In the genomic region with DNA sequence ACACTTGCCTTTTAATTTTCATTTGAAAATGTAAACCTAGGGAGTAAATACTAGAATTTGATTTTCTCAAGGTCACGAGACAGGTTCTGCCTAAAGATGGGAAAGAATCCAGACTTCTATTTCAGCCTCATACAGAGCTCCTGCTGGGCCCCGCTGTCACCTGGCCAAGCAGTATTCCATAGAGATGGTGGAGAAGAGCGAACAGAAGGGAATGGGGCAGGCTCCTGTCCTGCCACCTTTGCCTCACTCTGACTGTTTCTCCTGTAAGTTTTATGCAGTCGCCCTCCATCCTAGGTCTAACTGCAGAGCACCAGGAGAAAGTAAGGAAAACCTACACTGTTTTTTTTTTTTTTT, we compare ENCODE assay signal across 8 mouse cellular contexts. TPM values are rescaled to one million over a fixed set of nuclear protein-coding genes. Genes with fewer than 3 reads are reported as not detected.
DNase-seq lines count a peak whose midpoint lies in the region; ATAC-seq and TF ChIP-seq lines count a peak whose summit lies in the region.

No protein-coding gene starts in this region.

- H3K27ac ChIP-seq in left cerebral cortex, adult 2 months = no peak overlapping the region
- H3K27ac ChIP-seq in cortical plate, adult 2 months (ENCODE audit: insufficient read depth, low read length) = no peak overlapping the region
- H3K27ac ChIP-seq in hindbrain, embryonic 15.5 days (replicated peaks) = no peak overlapping the region
- no peak overlapping the region for H3K27ac ChIP-seq in midbrain, postnatal 0 days (ENCODE audit: low read depth, low read length)

- ATAC-seq in hindbrain, embryonic 15.5 days (ENCODE audit: low FRiP score, low read depth) = no peak
- no peak for ATAC-seq in midbrain, postnatal 0 days (ENCODE audit: low FRiP score)

- H3K9me3 ChIP-seq in hindbrain, embryonic 15.5 days = no peaks in the 10 kb centered on the region
- H3K9me3 ChIP-seq in midbrain, postnatal 0 days (ENCODE audit: low read length) = no peaks in the 10 kb centered on the region

- H3K9ac ChIP-seq in hindbrain, embryonic 15.5 days = peak overlapping the region; percentile 71; the same call in 1 of the 2 replicates
- peak overlapping the region; percentile 63; the same call in 1 of the 2 replicates for H3K9ac ChIP-seq in midbrain, postnatal 0 days (replicated peaks; ENCODE audit: low read length, poor library complexity, severe bottlenecking)

- TF ChIP-seq POLR2A in cortical plate, adult 2 months (IDR thresholded peaks at IDR 0.05; ENCODE audit: extremely low read depth, insufficient read depth, low read length) = no peak

- WGBS in hindbrain, embryonic 15.5 days = 59% methylated on average over 4 of the region's 4 CpGs
- 64% methylated on average over 4 of the region's 4 CpGs for WGBS in midbrain, postnatal 0 days

- H3K36me3 ChIP-seq in hindbrain, embryonic 15.5 days = no peaks in the 10 kb centered on the region
- no peaks in the 10 kb centered on the region for H3K36me3 ChIP-seq in midbrain, postnatal 0 days (ENCODE audit: insufficient read depth, low read length)

- peak overlapping the region; percentile 72 for H3K4me2 ChIP-seq in hindbrain, embryonic 15.5 days
- H3K4me2 ChIP-seq in midbrain, postnatal 0 days (ENCODE audit: low read depth, low read length, poor library complexity, severe bottlenecking) = peak overlapping the region; percentile 77

- H3K27me3 ChIP-seq in hindbrain, embryonic 15.5 days = no peaks in the 10 kb centered on the region
- no peaks in the 10 kb centered on the region for H3K27me3 ChIP-seq in midbrain, postnatal 0 days (ENCODE audit: insufficient read depth, low read length)

- H3K4me1 ChIP-seq in cortical plate, adult 2 months (ENCODE audit: control insufficient read depth, insufficient read depth, low read length) = peaks cover 1% of the 10 kb centered on the region; the same call in 1 of the 2 replicates
- peaks cover 6% of the 10 kb centered on the region for H3K4me1 ChIP-seq in hindbrain, embryonic 15.5 days (replicated peaks)
- no peaks in the 10 kb centered on the region for H3K4me1 ChIP-seq in midbrain, postnatal 0 days (ENCODE audit: insufficient read depth, low read length)

- no peak for DNase-seq in left cerebral cortex, adult 2 months (ENCODE audit: extremely low spot score in 1 of 2, low spot score in 2 of 2)
- no peak for DNase-seq in left cerebral cortex, postnatal 10 days (ENCODE audit: extremely low spot score in 1 of 2, low spot score in 2 of 2)
- no peak for DNase-seq in midbrain, postnatal 0 days (ENCODE audit: low spot score)
- DNase-seq in urinary bladder, adult 18-20 months (ENCODE audit: low spot score in 2 of 2) = no peak
- DNase-seq in c-Kit-positive CD71-positive TER-119-positive erythroid progenitor cells, embryonic 14.5 days (ENCODE audit: low spot score) = no peak
- DNase-seq in kidney, postnatal 14 days = no peak

- peak overlapping the region; percentile 75 for H3K4me3 ChIP-seq in left cerebral cortex, adult 2 months
- H3K4me3 ChIP-seq in cortical plate, adult 2 months (ENCODE audit: insufficient read depth, low read length) = peak overlapping the region; percentile 79; the same call in 1 of the 2 replicates
- H3K4me3 ChIP-seq in hindbrain, embryonic 15.5 days = peak overlapping the region; percentile 89
- H3K4me3 ChIP-seq in midbrain, postnatal 0 days (ENCODE audit: low read depth, low read length) = peak overlapping the region; percentile 67

- no peak for TF ChIP-seq CTCF in left cerebral cortex, adult 2 months (IDR thresholded peaks at IDR 0.05)
- TF ChIP-seq CTCF in cortical plate, adult 2 months (IDR thresholded peaks at IDR 0.05; ENCODE audit: extremely low read depth, insufficient read depth, low read length) = no peak
- TF ChIP-seq CTCF in midbrain, postnatal 0 days (IDR thresholded peaks at IDR 0.05) = no peak

- intact Hi-C loops in left cerebral cortex, adult 2 months (cut with DNase I) = loop anchor here (5.0 kb wide), 1 partner anchor 118 kb away; a partner anchor contains a TSS
- intact Hi-C loops in left cerebral cortex, postnatal 10 days (cut with DNase I) = no loop called here

RNA-seq across cellular contexts. Expression of a gene that starts 0.7 kb away (rescaled TPM):
- 10 to 100 TPM; 39.7 to 41.9 TPM for total RNA-seq in left cerebral cortex, adult 2 months (2021)
- 10 to 100 TPM; 29.8 to 34.7 TPM for total RNA-seq in left cerebral cortex, postnatal 10 days (2021)
- polyA plus RNA-seq in cortical plate, adult 2 months (2012; rRNA removed) = 35.5 and 38.4 TPM in 2 replicates
- polyA plus RNA-seq in hindbrain, embryonic 15.5 days (2015; fragmentation: Nextera tagmentation; extraction: Ambion mirVana) = 38.4 and 39.0 TPM in 2 replicates
- 17.4 and 23.5 TPM in 2 replicates for total RNA-seq in midbrain, postnatal 0 days (2014; rRNA removed)
- 29.9 and 31.8 TPM in 2 replicates for polyA plus RNA-seq in midbrain, postnatal 0 days (2015; fragmentation: Nextera tagmentation; extraction: Ambion mirVana)
